Mouse (Mus musculus) ES-E14 (cell line): ENCODE data around the gene Fam104a. TPM values are rescaled to one million over a fixed set of nuclear protein-coding genes. Genes with fewer than 3 reads are reported as not detected.

Experiments used
- DNase-seq: peaks from one replicate; pipeline ENCODE4 v3.0.0-alpha.2; 2013; ENCODE audit warnings: low read depth, low spot score
- H3K27ac ChIP-seq: 2 replicates; pipeline ENCODE4 v1.5.1; 2012; ENCODE audit warnings: low read depth, mild to moderate bottlenecking, low read length, moderate library complexity, mixed read lengths; ENCODE audit not compliant: poor library complexity, insufficient read depth, severe bottlenecking
- H3K36me3 ChIP-seq: 2 replicates; pipeline ENCODE4 v1.6.1; 2012; ENCODE audit warnings: mild to moderate bottlenecking, low read length, moderate library complexity, mixed read lengths; ENCODE audit not compliant: control insufficient read depth, poor library complexity, insufficient read depth, severe bottlenecking
- H3K4me1 ChIP-seq, 2 experiments: fragments of 150-350 bp in 1 of 2; sonication (generic) in 1 of 2; 2 replicates each; pipeline ENCODE4 v1.6.1; 2012; ENCODE audit warnings: low read length in 2 of 2, mild to moderate bottlenecking in 1 of 2, mixed read lengths in 1 of 2; ENCODE audit not compliant: control insufficient read depth in 2 of 2, insufficient read depth in 2 of 2, poor library complexity in 1 of 2
- H3K4me3 ChIP-seq, 2 experiments: fragments of 150-350 bp in 1 of 2; sonication (generic) in 1 of 2; 2 replicates each; pipeline ENCODE4 v1.5.1; 2012; ENCODE audit warnings: low read length in 2 of 2, low read depth in 1 of 2, mild to moderate bottlenecking in 1 of 2, mixed read lengths in 1 of 2; ENCODE audit not compliant: insufficient read depth in 1 of 2, poor library complexity in 1 of 2, severe bottlenecking in 1 of 2
- H3K9ac ChIP-seq: 2 replicates; pipeline ENCODE4 v1.6.1; 2012; ENCODE audit warnings: low read depth, mild to moderate bottlenecking, low read length, mixed read lengths; ENCODE audit not compliant: poor library complexity, insufficient read depth, severe bottlenecking
- H3K9me3 ChIP-seq: fragments of 150-350 bp; sonication (generic); 2 replicates; pipeline ENCODE4 v1.6.1; 2012; ENCODE audit warnings: low read depth, mild to moderate bottlenecking, low read length; ENCODE audit not compliant: control insufficient read depth, insufficient read depth
- CHD2 ChIP-seq: IDR thresholded peaks from 2 replicates; pipeline ENCODE4 v1.6.1; 2014; ENCODE audit warnings: mild to moderate bottlenecking, low read depth, low read length, inconsistent platforms
- HCFC1 ChIP-seq: IDR thresholded peaks from 2 replicates; pipeline ENCODE4 v1.6.1; 2012; ENCODE audit warnings: low read length, inconsistent platforms, borderline replicate concordance; ENCODE audit not compliant: insufficient read depth
- MAFK ChIP-seq: IDR thresholded peaks from 2 replicates; pipeline ENCODE4 v1.6.1; 2014; ENCODE audit warnings: mild to moderate bottlenecking, low read depth, low read length, inconsistent platforms; ENCODE audit not compliant: insufficient read depth
- ZC3H11A ChIP-seq: IDR thresholded peaks from 2 replicates; pipeline ENCODE4 v1.6.1; 2012; ENCODE audit warnings: low read depth, mild to moderate bottlenecking, inconsistent platforms, low read length, borderline replicate concordance
- ZNF384 ChIP-seq: IDR thresholded peaks from 2 replicates; pipeline ENCODE4 v1.6.1; 2012; ENCODE audit warnings: low read depth, low read length, inconsistent platforms
- in situ Hi-C, 2 experiments: fragments of 600-800 bp; cut with MboI; formaldehyde crosslinking; loops; one replicate each; pipeline ENCODE4 v1.15.1; 2025; ENCODE audit warnings: low sequenced_read_pairs in 2 of 2, inconsistent platforms in 1 of 2; ENCODE audit not compliant: unreplicated experiment in 2 of 2
- total RNA-seq: library from RNA; depleted of rRNA; stranded (reverse); fragments of 300-350 nt; gene quantifications from 2 replicates; pipeline ENCODE4 v1.2.3, GENCODE M21; 2012

The Fam104a gene
- total RNA-seq, 1 experiment, result 18.0 TPM

GRCm38 (mm10) chr11:113667704-113668103 lies 16.3 kb downstream of the Fam104a start:
- no peak overlapping the region for H3K27ac ChIP-seq
- DNase-seq, result no peak
- no peak overlapping the region for H3K4me3 ChIP-seq
- peaks cover 14% of the 10 kb centered on the region for H3K36me3 ChIP-seq
- peaks cover 0 to 4% of the 10 kb centered on the region in 2 experiments; a peak in 1 of 4 replicates for H3K4me1 ChIP-seq
- no peak overlapping the region for H3K9ac ChIP-seq
- no peaks in the 10 kb centered on the region for H3K9me3 ChIP-seq
- in situ Hi-C loops, result no loop called here
- TF ChIP-seq ZC3H11A (no peak), CHD2 (no peak), HCFC1 (no peak), ZNF384 (no peak), MAFK (no peak)

- in situ Hi-C loops, result no loop called here
- DNase-seq, result no peak
- no peak overlapping the region for H3K27ac ChIP-seq
- no peak overlapping the region for H3K4me3 ChIP-seq
- no peak for TF ChIP-seq ZNF384
- TF ChIP-seq CHD2, result no peak
- TF ChIP-seq HCFC1, result no peak
- no peak for TF ChIP-seq ZC3H11A
- no peak for TF ChIP-seq MAFK
- peaks cover 17% of the 10 kb centered on the region for H3K36me3 ChIP-seq
- no peaks in the 10 kb centered on the region for H3K9me3 ChIP-seq
- H3K4me1 ChIP-seq, result peaks cover 0 to 4% of the 10 kb centered on the region in 2 experiments; a peak in 1 of 4 replicates
- H3K9ac ChIP-seq, result no peak overlapping the region
These were observed 16.8 kb downstream of the Fam104a start for GRCm38 (mm10) chr11:113667122-113667521.

GRCm38 (mm10) chr11:113666648-113667047 lies 17.3 kb downstream of the Fam104a start:
- no peak overlapping the region for H3K27ac ChIP-seq
- H3K4me3 ChIP-seq, result no peak overlapping the region
- no peaks in the 10 kb centered on the region for H3K9me3 ChIP-seq
- TF ChIP-seq CHD2 (no peak), ZC3H11A (no peak), HCFC1 (no peak), MAFK (no peak)
- H3K4me1 ChIP-seq, result peaks cover 0 to 4% of the 10 kb centered on the region in 2 experiments; a peak in 1 of 4 replicates
- DNase-seq, result no peak
- peaks cover 21% of the 10 kb centered on the region for H3K36me3 ChIP-seq
- in situ Hi-C loops, result no loop called here
- no peak overlapping the region for H3K9ac ChIP-seq

GRCm38 (mm10) chr11:113666205-113666604 lies 17.8 kb downstream of the Fam104a start:
- DNase-seq, result no peak
- in situ Hi-C loops, result no loop called here
- Histone ChIP-seq H3K9me3 (no peaks in the 10 kb centered on the region), H3K4me3 (no peak overlapping the region), H3K4me1 (peaks cover 0 to 4% of the 10 kb centered on the region in 2 experiments; a peak in 1 of 4 replicates), H3K36me3 (peaks cover 25% of the 10 kb centered on the region), H3K9ac (no peak overlapping the region), H3K27ac (no peak overlapping the region)
- TF ChIP-seq MAFK (no peak), CHD2 (no peak), ZNF384 (no peak), ZC3H11A (no peak), HCFC1 (no peak)

GRCm38 (mm10) chr11:113664279-113664678 lies 19.7 kb downstream of the Fam104a start:
- peaks cover 29% of the 10 kb centered on the region for H3K36me3 ChIP-seq
- no peak for DNase-seq
- H3K9ac ChIP-seq, result no peak overlapping the region
- H3K27ac ChIP-seq, result no peak overlapping the region
- H3K4me1 ChIP-seq, result peaks cover under 1 to 4% of the 10 kb centered on the region in 2 experiments; a peak in 2 of 4 replicates
- in situ Hi-C loops, result no loop called here
- TF ChIP-seq ZNF384 (no peak), ZC3H11A (no peak), CHD2 (no peak), HCFC1 (no peak), MAFK (no peak)
- H3K4me3 ChIP-seq, result no peak overlapping the region
- no peaks in the 10 kb centered on the region for H3K9me3 ChIP-seq
